Mouse (Mus musculus) lung, postnatal 0 days (tissue): ENCODE results near the gene Btbd10. TPM values are rescaled to one million over a fixed set of nuclear protein-coding genes. Genes with fewer than 3 reads are reported as not detected.

Source experiments
- ATAC-seq: fragments of 200-750 bp; cut with Nextera tagmentation; 2 replicates; pipeline ENCODE4 v1.8.0; 2017; ENCODE audit warnings: moderate library complexity
- DNase-seq: peaks from one replicate; pipeline ENCODE4 v3.0.0-alpha.2; 2016; ENCODE audit warnings: low spot score
- H3K27ac ChIP-seq: fragments of 300-500 bp; sonication (generic); 2 replicates; pipeline ENCODE4 v1.5.1; 2014; ENCODE audit warnings: antibody characterized with exemption, mild to moderate bottlenecking, low read length, mixed read lengths
- H3K27me3 ChIP-seq: fragments of 300-500 bp; sonication (generic); replicated peaks from 2 replicates; pipeline ENCODE4 v1.6.1; 2014; ENCODE audit warnings: low read length, mixed read lengths; ENCODE audit not compliant: insufficient read depth
- H3K36me3 ChIP-seq: fragments of 300-500 bp; sonication (generic); 2 replicates; pipeline ENCODE4 v1.6.1; 2014; ENCODE audit warnings: low read length, mixed read lengths; ENCODE audit not compliant: insufficient read depth
- H3K4me1 ChIP-seq: fragments of 300-500 bp; sonication (generic); 2 replicates; pipeline ENCODE4 v1.6.1; 2014; ENCODE audit warnings: antibody characterized with exemption, low read depth, low read length, mixed read lengths; ENCODE audit not compliant: insufficient read depth
- H3K4me2 ChIP-seq: fragments of 300-500 bp; sonication (generic); replicated peaks from 2 replicates; pipeline ENCODE4 v1.6.1; 2014; ENCODE audit warnings: low read depth, mild to moderate bottlenecking, low read length, moderate library complexity, mixed read lengths
- H3K4me3 ChIP-seq: fragments of 300-500 bp; sonication (generic); 2 replicates; pipeline ENCODE4 v1.5.1; 2014; ENCODE audit warnings: low read depth, low read length
- H3K9ac ChIP-seq: fragments of 300-500 bp; sonication (generic); replicated peaks from 2 replicates; pipeline ENCODE4 v1.6.1; 2014; ENCODE audit warnings: low read depth, mild to moderate bottlenecking
- H3K9me3 ChIP-seq: fragments of 300-500 bp; sonication (generic); 2 replicates; pipeline ENCODE4 v1.6.1; 2016; ENCODE audit warnings: low read length, mixed read lengths
- CTCF ChIP-seq: IDR thresholded peaks from 2 replicates; pipeline ENCODE4 v1.5.1; 2016; ENCODE audit warnings: antibody characterized with exemption, mild to moderate bottlenecking
- EP300 ChIP-seq: IDR thresholded peaks from 2 replicates; pipeline ENCODE4 v1.6.1; 2016; ENCODE audit warnings: antibody characterized with exemption, mild to moderate bottlenecking, control low read depth
- WGBS: fragments of 180-500 bp; shearing (Covaris S2); extraction: QIAGEN DNeasy Blood & Tissue Kit; methylation state at CpG from one replicate; pipeline ENCODE4 v1.1.7; 2014; 5-methylcytosine and 5-hydroxymethylcytosine counted together
- polyA plus RNA-seq: library from polyadenylated mRNA; unstranded; fragments of >200 nt; fragmentation: Nextera tagmentation; extraction: Ambion mirVana; gene quantifications from 2 replicates; pipeline ENCODE4 v1.2.1, GENCODE M21; 2015

The Btbd10 gene
- polyA plus RNA-seq, 1 experiment from 2014 or later: 20.8 TPM

GRCm38 (mm10) chr7:113289211-113289610, 80.0 kb downstream of the Btbd10 start:
- H3K4me2 ChIP-seq: no peak overlapping the region
- H3K36me3 ChIP-seq: peaks cover 21% of the 10 kb centered on the region
- no peaks in the 10 kb centered on the region for H3K9me3 ChIP-seq
- 96% methylated on average over 1 of the region's 1 CpGs for WGBS
- no peaks in the 10 kb centered on the region for H3K27me3 ChIP-seq
- no peak overlapping the region for H3K9ac ChIP-seq
- ATAC-seq (no peak), DNase-seq (no peak)
- no peak overlapping the region for H3K4me3 ChIP-seq
- TF ChIP-seq EP300: no peak
- no peak for TF ChIP-seq CTCF
- no peak overlapping the region for H3K27ac ChIP-seq
- H3K4me1 ChIP-seq: no peaks in the 10 kb centered on the region

- Histone ChIP-seq H3K4me2 (no peak overlapping the region), H3K27me3 (no peaks in the 10 kb centered on the region), H3K27ac (no peak overlapping the region), H3K4me3 (no peak overlapping the region), H3K4me1 (no peaks in the 10 kb centered on the region), H3K9me3 (no peaks in the 10 kb centered on the region), H3K36me3 (peaks cover 14% of the 10 kb centered on the region; the same call in 1 of the 2 replicates), H3K9ac (no peak overlapping the region)
- ATAC-seq (no peak), DNase-seq (no peak)
- whole genome bisulfite sequencing: 77% methylated on average over 2 of the region's 2 CpGs
- no peak for TF ChIP-seq EP300
- no peak for TF ChIP-seq CTCF
Measured at GRCm38 (mm10) chr7:113285405-113285804, 83.8 kb downstream of the Btbd10 start.

- ATAC-seq (no peak), DNase-seq (no peak)
- Histone ChIP-seq H3K27ac (no peak overlapping the region), H3K9ac (no peak overlapping the region), H3K9me3 (no peaks in the 10 kb centered on the region), H3K27me3 (no peaks in the 10 kb centered on the region), H3K4me1 (no peaks in the 10 kb centered on the region), H3K4me2 (no peak overlapping the region), H3K4me3 (no peak overlapping the region), H3K36me3 (peaks cover 5% of the 10 kb centered on the region; the same call in 1 of the 2 replicates)
- no peak for TF ChIP-seq CTCF
- no peak for TF ChIP-seq EP300
- WGBS: 73% methylated on average over 2 of the region's 2 CpGs
Measured at GRCm38 (mm10) chr7:113279246-113279645, 89.9 kb downstream of the Btbd10 start.

GRCm38 (mm10) chr7:113278493-113278892, 90.7 kb downstream of the Btbd10 start:
- WGBS: 75% methylated on average over 4 of the region's 4 CpGs
- Histone ChIP-seq H3K4me1 (no peaks in the 10 kb centered on the region), H3K9me3 (no peaks in the 10 kb centered on the region), H3K36me3 (peaks cover under 1% of the 10 kb centered on the region; the same call in 1 of the 2 replicates), H3K27me3 (no peaks in the 10 kb centered on the region), H3K4me2 (no peak overlapping the region), H3K9ac (no peak overlapping the region), H3K27ac (no peak overlapping the region), H3K4me3 (no peak overlapping the region)
- TF ChIP-seq EP300: no peak
- no peak for TF ChIP-seq CTCF
- DNase-seq (no peak), ATAC-seq (no peak)

GRCm38 (mm10) chr7:113277245-113277644, 91.9 kb downstream of the Btbd10 start:
- no peaks in the 10 kb centered on the region for H3K36me3 ChIP-seq
- no peak for DNase-seq
- H3K4me2 ChIP-seq: no peak overlapping the region
- H3K9me3 ChIP-seq: no peaks in the 10 kb centered on the region
- no peaks in the 10 kb centered on the region for H3K27me3 ChIP-seq
- no peak overlapping the region for H3K9ac ChIP-seq
- no peak for ATAC-seq
- no peak overlapping the region for H3K27ac ChIP-seq
- 34% methylated on average over 2 of the region's 2 CpGs for WGBS
- H3K4me1 ChIP-seq: no peaks in the 10 kb centered on the region
- H3K4me3 ChIP-seq: no peak overlapping the region
- TF ChIP-seq EP300: no peak
- no peak for TF ChIP-seq CTCF

- no peak overlapping the region for H3K27ac ChIP-seq
- H3K36me3 ChIP-seq: no peaks in the 10 kb centered on the region
- ATAC-seq: 0 out of 2 replicates have a peak, but pooled peaks have one; percentile 10
- H3K4me2 ChIP-seq: no peak overlapping the region
- H3K27me3 ChIP-seq: no peaks in the 10 kb centered on the region
- 74% methylated on average over 5 of the region's 6 CpGs for WGBS
- DNase-seq: no peak
- no peak for TF ChIP-seq CTCF
- no peak for TF ChIP-seq EP300
- no peaks in the 10 kb centered on the region for H3K4me1 ChIP-seq
- H3K9ac ChIP-seq: no peak overlapping the region
- H3K9me3 ChIP-seq: no peaks in the 10 kb centered on the region
- no peak overlapping the region for H3K4me3 ChIP-seq
Measured at GRCm38 (mm10) chr7:113272338-113272997, 96.7 kb downstream of the Btbd10 start.

GRCm38 (mm10) chr7:113270991-113271390, 98.2 kb downstream of the Btbd10 start:
- Histone ChIP-seq H3K27me3 (no peaks in the 10 kb centered on the region), H3K4me3 (no peak overlapping the region), H3K9me3 (no peaks in the 10 kb centered on the region), H3K4me1 (no peaks in the 10 kb centered on the region), H3K9ac (no peak overlapping the region), H3K27ac (no peak overlapping the region), H3K4me2 (no peak overlapping the region), H3K36me3 (no peaks in the 10 kb centered on the region)
- 86% methylated on average over 2 of the region's 2 CpGs for WGBS
- TF ChIP-seq CTCF (no peak), EP300 (no peak)
- DNase-seq (no peak), ATAC-seq (no peak)
